ENCODE assay signal across 8 mouse cellular contexts in genomic region chr1:74587233-74587772, GRCm38 (mm10). TPM values are rescaled to one million over a fixed set of nuclear protein-coding genes. Genes with fewer than 3 reads are reported as not detected.
DNase-seq lines count a peak whose midpoint lies in the region; ATAC-seq and TF ChIP-seq lines count a peak whose summit lies in the region.

No protein-coding gene starts in this region.

- H3K4me3 ChIP-seq in kidney, embryonic 14.5 days (ENCODE audit: low read length), result peak overlapping the region; percentile 73
- H3K4me3 ChIP-seq in ES-E14 (ENCODE audit: insufficient read depth in 1 of 2, low read depth in 1 of 2, low read length in 2 of 2, poor library complexity in 1 of 2, severe bottlenecking in 1 of 2), result peak overlapping the region; percentile 78 to 84
- H3K4me3 ChIP-seq in limb, embryonic 12.5 days (replicated peaks), result peak overlapping the region; percentile 82

- WGBS in kidney, embryonic 14.5 days, result 0% methylated on average over 24 of the region's 24 CpGs
- under 1% methylated on average over 24 of the region's 24 CpGs for WGBS in limb, embryonic 12.5 days

- H3K27me3 ChIP-seq in kidney, embryonic 14.5 days (ENCODE audit: control insufficient read depth, insufficient read depth, low read length), result no peaks in the 10 kb centered on the region
- H3K27me3 ChIP-seq in limb, embryonic 12.5 days, result no peaks in the 10 kb centered on the region

- peaks cover 23% of the 10 kb centered on the region for H3K4me1 ChIP-seq in kidney, embryonic 14.5 days (ENCODE audit: control insufficient read depth, insufficient read depth, low read length)
- peaks cover 0 to 4% of the 10 kb centered on the region in 2 experiments; a peak in 1 of 4 replicates for H3K4me1 ChIP-seq in ES-E14 (ENCODE audit: control insufficient read depth in 2 of 2, insufficient read depth in 2 of 2, low read length in 2 of 2, poor library complexity in 1 of 2)
- H3K4me1 ChIP-seq in limb, embryonic 12.5 days (replicated peaks), result peaks cover 21% of the 10 kb centered on the region

- H3K9me3 ChIP-seq in kidney, embryonic 14.5 days (ENCODE audit: control insufficient read depth, low read length), result no peaks in the 10 kb centered on the region
- no peaks in the 10 kb centered on the region for H3K9me3 ChIP-seq in ES-E14 (ENCODE audit: control insufficient read depth, insufficient read depth, low read depth, low read length)
- H3K9me3 ChIP-seq in limb, embryonic 12.5 days, result no peaks in the 10 kb centered on the region

- H3K36me3 ChIP-seq in kidney, embryonic 14.5 days (ENCODE audit: control insufficient read depth, insufficient read depth, low read length), result peaks cover 37% of the 10 kb centered on the region
- H3K36me3 ChIP-seq in ES-E14 (ENCODE audit: control insufficient read depth, insufficient read depth, low read length, poor library complexity, severe bottlenecking), result peaks cover 20% of the 10 kb centered on the region
- H3K36me3 ChIP-seq in limb, embryonic 12.5 days, result peaks cover 46% of the 10 kb centered on the region

- DNase-seq in kidney, adult 18-20 months, result no peak
- DNase-seq in ES-E14 (ENCODE audit: low read depth, low spot score), result no peak
- peak; percentile 58 for DNase-seq in fibroblast of lung, adult 2 months (ENCODE audit: low read depth)
- DNase-seq in right cerebral cortex, postnatal 36 days (ENCODE audit: low spot score in 2 of 2), result peak; percentile 83 to 87
- DNase-seq in gastrocnemius, postnatal 36 days, result no peak
- no peak for DNase-seq in layer of hippocampus, postnatal 25 days (ENCODE audit: extremely low spot score in 1 of 2, low spot score in 1 of 2)

- peak; percentile 2; the same call in 1 of the 2 replicates for ATAC-seq in kidney, embryonic 14.5 days (ENCODE audit: low FRiP score, low TSS enrichment)
- no peak for ATAC-seq in limb, embryonic 12.5 days (ENCODE audit: insufficient number of reproducible peaks, insufficient read depth, low FRiP score, low TSS enrichment, low read depth)

- intact Hi-C loops in gastrocnemius, postnatal 36 days (cut with DNase I), result no loop called here

- in situ Hi-C loops in ES-E14 (cut with MboI; ENCODE audit: low sequenced_read_pairs in 2 of 2, unreplicated experiment in 2 of 2), result no loop called here

- peak overlapping the region; percentile 86 for H3K4me2 ChIP-seq in kidney, embryonic 14.5 days (replicated peaks; ENCODE audit: low read depth, low read length)
- H3K4me2 ChIP-seq in limb, embryonic 12.5 days, result peak overlapping the region; percentile 89

- H3K27ac ChIP-seq in kidney, embryonic 14.5 days (ENCODE audit: low read depth, low read length), result peak overlapping the region; percentile 86; the same call in 1 of the 2 replicates
- no peak overlapping the region for H3K27ac ChIP-seq in ES-E14 (ENCODE audit: insufficient read depth, low read depth, low read length, poor library complexity, severe bottlenecking)
- peak overlapping the region; percentile 84 for H3K27ac ChIP-seq in limb, embryonic 12.5 days

- H3K9ac ChIP-seq in kidney, embryonic 14.5 days (ENCODE audit: low read depth, low read length), result peak overlapping the region; percentile 85
- peak overlapping the region; percentile 74 for H3K9ac ChIP-seq in ES-E14 (ENCODE audit: insufficient read depth, low read depth, low read length, poor library complexity, severe bottlenecking)
- H3K9ac ChIP-seq in limb, embryonic 12.5 days (replicated peaks), result peak overlapping the region; percentile 84

TF ChIP-seq in ES-E14, 5 proteins besides CTCF, POLR2A, EP300 and RAD21:
- TF ChIP-seq HCFC1 (IDR thresholded peaks at IDR 0.05; ENCODE audit: borderline replicate concordance, insufficient read depth, low read length), result no peak
- TF ChIP-seq ZNF384 (IDR thresholded peaks at IDR 0.05; ENCODE audit: low read depth, low read length), result no peak
- TF ChIP-seq MAFK (IDR thresholded peaks at IDR 0.05; ENCODE audit: insufficient read depth, low read depth, low read length), result no peak
- TF ChIP-seq ZC3H11A (IDR thresholded peaks at IDR 0.05; ENCODE audit: borderline replicate concordance, low read depth, low read length), result no peak
- TF ChIP-seq CHD2 (IDR thresholded peaks at IDR 0.05; ENCODE audit: low read depth, low read length), result no peak

RNA-seq across cellular contexts. Expression of gene Zfp142, which starts 0.7 kb away (rescaled TPM):
- 5.8 and 10.5 TPM in 2 replicates for polyA plus RNA-seq in kidney, embryonic 14.5 days (2014; fragmentation: Nextera tagmentation; extraction: Ambion mirVana)
- 15.9 and 16.5 TPM in 2 replicates for total RNA-seq in ES-E14 (2012; rRNA removed)
- 8.3 and 11.3 TPM in 2 replicates for polyA plus RNA-seq in limb, embryonic 12.5 days (2016; fragmentation: Nextera tagmentation; extraction: Ambion mirVana)
- total RNA-seq in gastrocnemius, postnatal 36 days (2021), result 1 to 10 TPM; 7.1 to 7.2 TPM
- total RNA-seq in layer of hippocampus, postnatal 25 days (2021), result 10 to 100 TPM; 23.2 to 28.8 TPM

RNA-seq across cellular contexts. Expression of gene Bcs1l, which starts 0.8 kb away (rescaled TPM):
- polyA plus RNA-seq in kidney, embryonic 14.5 days (2014; fragmentation: Nextera tagmentation; extraction: Ambion mirVana), result 14.4 and 18.9 TPM in 2 replicates
- 14.6 and 15.3 TPM in 2 replicates for total RNA-seq in ES-E14 (2012; rRNA removed)
- 15.1 and 16.2 TPM in 2 replicates for polyA plus RNA-seq in limb, embryonic 12.5 days (2016; fragmentation: Nextera tagmentation; extraction: Ambion mirVana)
- 10 to 100 TPM; 17.9 to 19.6 TPM for total RNA-seq in gastrocnemius, postnatal 36 days (2021)
- total RNA-seq in layer of hippocampus, postnatal 25 days (2021), result 10 to 100 TPM; 25.2 to 26.4 TPM

RNA-seq across cellular contexts. Expression of gene Rnf25, which starts 13.9 kb away (rescaled TPM):
- polyA plus RNA-seq in kidney, embryonic 14.5 days (2014; fragmentation: Nextera tagmentation; extraction: Ambion mirVana), result 8.1 and 28.3 TPM in 2 replicates
- total RNA-seq in ES-E14 (2012; rRNA removed), result 20.5 and 29.7 TPM in 2 replicates
- polyA plus RNA-seq in limb, embryonic 12.5 days (2016; fragmentation: Nextera tagmentation; extraction: Ambion mirVana), result 37.0 and 37.3 TPM in 2 replicates
- 10 to 100 TPM; 15.1 to 17.5 TPM for total RNA-seq in gastrocnemius, postnatal 36 days (2021)
- total RNA-seq in layer of hippocampus, postnatal 25 days (2021), result 10 to 100 TPM; 52.4 to 58.8 TPM

RNA-seq across cellular contexts. Expression of gene Stk36, which starts 13.9 kb away (rescaled TPM):
- polyA plus RNA-seq in kidney, embryonic 14.5 days (2014; fragmentation: Nextera tagmentation; extraction: Ambion mirVana), result 6.2 and 7.5 TPM in 2 replicates
- 1.6 and 1.7 TPM in 2 replicates for total RNA-seq in ES-E14 (2012; rRNA removed)
- 12.0 and 12.5 TPM in 2 replicates for polyA plus RNA-seq in limb, embryonic 12.5 days (2016; fragmentation: Nextera tagmentation; extraction: Ambion mirVana)
- total RNA-seq in gastrocnemius, postnatal 36 days (2021), result under 1 TPM; 0.38 to 0.39 TPM
- total RNA-seq in layer of hippocampus, postnatal 25 days (2021), result 1 to 10 TPM; 3.5 to 7.4 TPM

RNA-seq across cellular contexts. Expression of gene Usp37, which starts 43.2 kb away (rescaled TPM):
- polyA plus RNA-seq in kidney, embryonic 14.5 days (2014; fragmentation: Nextera tagmentation; extraction: Ambion mirVana), result 31.9 and 43.9 TPM in 2 replicates
- total RNA-seq in ES-E14 (2012; rRNA removed), result 36.7 and 44.8 TPM in 2 replicates
- polyA plus RNA-seq in limb, embryonic 12.5 days (2016; fragmentation: Nextera tagmentation; extraction: Ambion mirVana), result 43.2 and 46.2 TPM in 2 replicates
- total RNA-seq in gastrocnemius, postnatal 36 days (2021), result 1 to 10 TPM; 7.8 to 8.8 TPM
- 10 to 100 TPM; 22.3 to 23.4 TPM for total RNA-seq in layer of hippocampus, postnatal 25 days (2021)

Comparison
In these comparisons a context has a peak if more than half of its experiments do, and no peak if none do; other contexts are left out.
1. DNase-seq: peak in fibroblast of lung, adult 2 months (single experiment) and right cerebral cortex, postnatal 36 days (2 of 2); none in kidney, adult 18-20 months (single experiment), ES-E14 (single experiment), gastrocnemius, postnatal 36 days (0 of 2) and layer of hippocampus, postnatal 25 days (0 of 2).
2. Peak in every context shown above with its lines, with median percentiles within 50 percentile points of each other: H3K4me3 ChIP-seq and H3K9ac ChIP-seq.